Mouse (Mus musculus) heart, adult 2 months (tissue): ENCODE measurements at regions not wholly inside any gene's neighbourhood (a gene's known extent, or its start where the extent isn't known, plus 50 kb on each side); places are given as distances from the start of the nearest gene placed in this dataset.
A peak's percentile ranks its signal among the peaks of the same experiment; 100 is the strongest.

Experiments
- DNase-seq, 2 experiments: peaks; one replicate each; pipeline ENCODE4 v3.0.0; 2021
- H3K27ac ChIP-seq: fragments of 200-600 bp; 2 replicates; pipeline ENCODE4 v1.8.1; 2022
- H3K27me3 ChIP-seq: fragments of 200-500 bp; 2 replicates; pipeline ENCODE4 v1.6.1; 2012; ENCODE audit warnings: mild to moderate bottlenecking, low read length, inconsistent platforms, mixed read lengths; ENCODE audit not compliant: control insufficient read depth, insufficient read depth
- H3K36me3 ChIP-seq: fragments of 200-500 bp; 2 replicates; pipeline ENCODE4 v1.6.1; 2012; ENCODE audit warnings: low read length, inconsistent platforms; ENCODE audit not compliant: control insufficient read depth, insufficient read depth
- H3K4me1 ChIP-seq: fragments of 200-500 bp; 2 replicates; pipeline ENCODE4 v1.6.1; 2011; ENCODE audit warnings: low read length; ENCODE audit not compliant: control insufficient read depth, insufficient read depth
- H3K4me3 ChIP-seq: fragments of 200-600 bp; 2 replicates; pipeline ENCODE4 v1.8.1; 2022
- H3K79me2 ChIP-seq: fragments of 200-500 bp; replicated peaks from 2 replicates; pipeline ENCODE4 v1.6.1; 2012; ENCODE audit warnings: mild to moderate bottlenecking, inconsistent platforms, low read length, moderate library complexity, mixed read lengths; ENCODE audit not compliant: control insufficient read depth, insufficient read depth
- H3K9ac ChIP-seq: fragments of 200-500 bp; 2 replicates; pipeline ENCODE4 v1.6.1; 2012; ENCODE audit warnings: low read depth, mild to moderate bottlenecking, control low read depth, inconsistent platforms, low read length, mixed read lengths
- CTCF ChIP-seq: fragments of 200-600 bp; IDR thresholded peaks from 2 replicates; pipeline ENCODE4 v1.8.1; 2022; ENCODE audit warnings: antibody characterized with exemption, mild to moderate bottlenecking, moderate library complexity
- EP300 ChIP-seq: fragments of 200-500 bp; IDR thresholded peaks from 2 replicates; pipeline ENCODE4 v1.6.1; 2011; ENCODE audit warnings: low read depth, low read length, control low read depth; ENCODE audit not compliant: insufficient read depth
- POLR2A ChIP-seq: fragments of 200-500 bp; IDR thresholded peaks from 2 replicates; pipeline ENCODE4 v1.6.1; 2011; ENCODE audit warnings: mild to moderate bottlenecking, low read depth, low read length, control low read depth; ENCODE audit not compliant: insufficient read depth
- WGBS: fragments of 180-500 bp; shearing (Covaris S2); methylation state at CpG from one replicate; pipeline ENCODE4 v1.1.7; 2018; 5-methylcytosine and 5-hydroxymethylcytosine counted together
- intact Hi-C: fragments of 180-260 bp; cut with DNase I; formaldehyde crosslinking; loops from one replicate; pipeline ENCODE4 v1.15.1; 2025

DNA sequence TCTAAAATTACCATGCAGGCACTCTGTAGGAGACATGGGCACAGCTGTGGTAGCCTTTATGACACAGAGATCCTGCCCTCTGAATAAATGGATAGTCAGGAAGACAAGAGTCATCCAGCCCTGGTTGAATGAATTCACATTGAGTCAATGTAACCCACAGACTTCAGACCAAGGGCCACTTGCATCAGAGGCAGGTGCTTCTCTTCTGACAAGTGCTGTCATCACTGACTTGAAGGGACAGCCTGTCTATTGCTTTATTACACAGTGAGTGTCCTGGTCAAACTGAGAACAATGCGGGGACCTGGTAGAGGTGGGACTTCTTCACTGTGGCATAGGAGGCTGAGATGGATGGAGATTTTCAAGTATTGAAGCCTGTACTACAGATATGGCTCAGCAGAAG lies 230.1 kb downstream of the Lyplal1 start:
- Histone ChIP-seq H3K27ac (no peak overlapping the region), H3K4me3 (no peak overlapping the region), H3K27me3 (no peaks in the 10 kb centered on the region), H3K4me1 (no peaks in the 10 kb centered on the region; the same call in 1 of the 2 replicates), H3K9ac (no peak overlapping the region), H3K79me2 (no peaks in the 10 kb centered on the region), H3K36me3 (no peaks in the 10 kb centered on the region)
- no peak for DNase-seq
- intact Hi-C loops: no loop called here
- 81% methylated on average over 1 of the region's 1 CpGs for WGBS
- TF ChIP-seq EP300 (no peak), POLR2A (no peak), CTCF (no peak)

DNA sequence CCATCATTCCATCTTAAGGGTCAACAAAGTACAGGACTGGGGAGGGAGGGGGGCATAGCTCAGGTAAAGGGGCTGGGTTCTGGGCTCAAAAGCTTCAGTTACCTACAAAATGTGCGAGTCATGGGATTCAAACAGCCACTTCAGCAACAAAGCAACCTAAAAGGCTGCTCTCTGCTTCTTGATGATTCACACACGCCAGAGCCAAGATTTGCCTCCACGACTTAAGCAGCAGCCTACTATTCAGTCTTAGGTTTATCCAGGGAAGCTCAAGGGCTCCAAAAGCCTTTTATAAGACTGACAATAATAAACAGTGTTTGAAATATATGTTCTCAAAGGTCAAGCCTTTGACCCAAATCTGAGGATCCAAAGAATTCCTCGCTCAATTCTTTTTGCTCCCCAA lies 225.3 kb downstream of the Lyplal1 start:
- Histone ChIP-seq H3K4me1 (no peaks in the 10 kb centered on the region), H3K4me3 (no peak overlapping the region), H3K79me2 (no peaks in the 10 kb centered on the region), H3K36me3 (no peaks in the 10 kb centered on the region), H3K9ac (no peak overlapping the region), H3K27me3 (no peaks in the 10 kb centered on the region), H3K27ac (no peak overlapping the region)
- TF ChIP-seq EP300 (no peak), CTCF (no peak), POLR2A (no peak)
- DNase-seq: no peak
- WGBS: 63% methylated on average over 4 of the region's 4 CpGs
- intact Hi-C loops: no loop called here

- no peak overlapping the region for H3K9ac ChIP-seq
- intact Hi-C loops: no loop called here
- no peak for DNase-seq
- TF ChIP-seq EP300 (no peak), CTCF (no peak), POLR2A (no peak)
- H3K4me3 ChIP-seq: no peak overlapping the region
- 73% methylated on average over 4 of the region's 4 CpGs for WGBS
- H3K27ac ChIP-seq: no peak overlapping the region
- no peaks in the 10 kb centered on the region for H3K36me3 ChIP-seq
- no peaks in the 10 kb centered on the region for H3K27me3 ChIP-seq
- H3K4me1 ChIP-seq: no peaks in the 10 kb centered on the region
- no peaks in the 10 kb centered on the region for H3K79me2 ChIP-seq
Observed at GRCm38 (mm10) chr1:185893421-185893820, 223.7 kb downstream of the Lyplal1 start.

- no peaks in the 10 kb centered on the region for H3K79me2 ChIP-seq
- H3K27ac ChIP-seq: no peak overlapping the region
- WGBS: 45% methylated on average over 9 of the region's 9 CpGs
- intact Hi-C loops: no loop called here
- H3K4me1 ChIP-seq: no peaks in the 10 kb centered on the region
- no peak overlapping the region for H3K4me3 ChIP-seq
- TF ChIP-seq POLR2A (no peak), EP300 (no peak)
- H3K27me3 ChIP-seq: no peaks in the 10 kb centered on the region
- H3K36me3 ChIP-seq: no peaks in the 10 kb centered on the region
- DNase-seq: peak in 1 of 2 experiments; percentile 5
- no peak overlapping the region for H3K9ac ChIP-seq
Observed at GRCm38 (mm10) chr1:185898475-185898874, 218.6 kb downstream of the Lyplal1 start.

GRCm38 (mm10) chr1:185900316-185900715 lies 216.8 kb downstream of the Lyplal1 start:
- Histone ChIP-seq H3K9ac (no peak overlapping the region), H3K4me3 (no peak overlapping the region), H3K27me3 (no peaks in the 10 kb centered on the region), H3K36me3 (no peaks in the 10 kb centered on the region), H3K27ac (no peak overlapping the region), H3K4me1 (no peaks in the 10 kb centered on the region), H3K79me2 (no peaks in the 10 kb centered on the region)
- TF ChIP-seq POLR2A (no peak), CTCF (no peak), EP300 (no peak)
- intact Hi-C loops: no loop called here
- no peak for DNase-seq
- 39% methylated on average over 3 of the region's 3 CpGs for WGBS

GRCm38 (mm10) chr1:185902395-185902794 lies 214.7 kb downstream of the Lyplal1 start:
- Histone ChIP-seq H3K4me3 (no peak overlapping the region), H3K27me3 (no peaks in the 10 kb centered on the region), H3K36me3 (no peaks in the 10 kb centered on the region), H3K27ac (no peak overlapping the region), H3K4me1 (no peaks in the 10 kb centered on the region), H3K9ac (no peak overlapping the region), H3K79me2 (no peaks in the 10 kb centered on the region)
- WGBS: 80% methylated on average over 3 of the region's 3 CpGs
- no peak for DNase-seq
- TF ChIP-seq CTCF: no peak
- no peak for TF ChIP-seq POLR2A
- TF ChIP-seq EP300: no peak
- intact Hi-C loops: no loop called here

DNA sequence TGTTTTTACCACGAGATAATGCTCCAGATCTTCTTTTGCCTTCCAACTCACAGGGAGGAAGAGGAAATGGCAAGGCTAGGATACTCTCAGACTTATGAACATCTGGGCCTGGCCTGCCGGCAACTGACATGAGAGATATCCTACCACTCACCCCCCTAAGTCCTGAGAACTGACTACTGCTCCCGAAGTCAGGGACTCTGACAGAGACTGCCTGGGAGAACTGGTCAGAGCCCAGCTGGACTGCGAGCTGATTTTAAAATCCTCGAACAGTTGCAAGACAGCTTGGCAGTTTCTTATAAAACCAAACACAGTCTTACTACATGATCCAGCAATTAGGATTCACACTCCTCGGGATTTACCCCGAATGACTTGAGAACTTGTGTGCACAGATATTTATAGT lies 211.4 kb downstream of the Lyplal1 start:
- no peak overlapping the region for H3K27ac ChIP-seq
- no peaks in the 10 kb centered on the region for H3K79me2 ChIP-seq
- H3K4me1 ChIP-seq: no peaks in the 10 kb centered on the region
- H3K36me3 ChIP-seq: no peaks in the 10 kb centered on the region
- H3K27me3 ChIP-seq: no peaks in the 10 kb centered on the region
- TF ChIP-seq CTCF (no peak), POLR2A (no peak), EP300 (no peak)
- no peak overlapping the region for H3K9ac ChIP-seq
- intact Hi-C loops: no loop called here
- no peak overlapping the region for H3K4me3 ChIP-seq
- WGBS: 41% methylated on average over 7 of the region's 7 CpGs
- DNase-seq: peak; percentile 24 to 30
